Mouse (Mus musculus) bone marrow macrophage, adult 2 months (primary cell): ENCODE results near the gene Heatr5a.

Experiments
- CTCF ChIP-seq: IDR thresholded peaks from 2 replicates; pipeline ENCODE4 v1.5.1; 2012; ENCODE audit warnings: low read depth, mild to moderate bottlenecking, low read length, moderate library complexity
- POLR2A ChIP-seq: IDR thresholded peaks from 2 replicates; pipeline ENCODE4 v1.6.1; 2012; ENCODE audit warnings: mild to moderate bottlenecking, low read depth, low read length, borderline replicate concordance

- TF ChIP-seq CTCF: no peak
- no peak for TF ChIP-seq POLR2A
Measured at GRCm38 (mm10) chr12:51896901-51897300, 74.2 kb downstream of the Heatr5a start.
